Mouse (Mus musculus): ENCODE data around the gene Auts2.

The Auts2 gene

GRCm38 (mm10) chr5:132498896-132499295 is 44.2 kb downstream of the Auts2 start:
- no peak for DNase-seq (ENCODE audit: low spot score)

- DNase-seq (ENCODE audit: low spot score) = no peak
Observed at GRCm38 (mm10) chr5:132498045-132498444, 45.1 kb downstream of the Auts2 start.

- no peak for DNase-seq (ENCODE audit: low spot score)
Observed at GRCm38 (mm10) chr5:132492793-132493192, 50.4 kb downstream of the Auts2 start.

- no peak for DNase-seq (ENCODE audit: low spot score)
Observed at GRCm38 (mm10) chr5:132492040-132492439, 51.1 kb downstream of the Auts2 start.

- DNase-seq (ENCODE audit: low spot score) = no peak
Observed at GRCm38 (mm10) chr5:132491508-132491907, 51.6 kb downstream of the Auts2 start.

GRCm38 (mm10) chr5:132490326-132490725 is 52.8 kb downstream of the Auts2 start:
- DNase-seq (ENCODE audit: low spot score) = no peak

- no peak for DNase-seq (ENCODE audit: low spot score)
Observed at GRCm38 (mm10) chr5:132489736-132490313, 53.3 kb downstream of the Auts2 start.

GRCm38 (mm10) chr5:132486831-132487230 is 56.3 kb downstream of the Auts2 start:
- DNase-seq (ENCODE audit: low spot score) = no peak

GRCm38 (mm10) chr5:132485994-132486393 is 57.1 kb downstream of the Auts2 start:
- no peak for DNase-seq (ENCODE audit: low spot score)

GRCm38 (mm10) chr5:132485448-132485847 is 57.7 kb downstream of the Auts2 start:
- DNase-seq (ENCODE audit: low spot score) = no peak

GRCm38 (mm10) chr5:132481476-132481875 is 61.7 kb downstream of the Auts2 start:
- no peak for DNase-seq (ENCODE audit: low spot score)

GRCm38 (mm10) chr5:132480461-132480860 is 62.7 kb downstream of the Auts2 start:
- no peak for DNase-seq (ENCODE audit: low spot score)

- no peak for DNase-seq (ENCODE audit: low spot score)
Observed at GRCm38 (mm10) chr5:132479227-132479857, 63.8 kb downstream of the Auts2 start.

- no peak for DNase-seq (ENCODE audit: low spot score)
Observed at GRCm38 (mm10) chr5:132477533-132477932, 65.6 kb downstream of the Auts2 start.

GRCm38 (mm10) chr5:132472905-132473321 is 70.2 kb downstream of the Auts2 start:
- DNase-seq (ENCODE audit: low spot score) = no peak

- DNase-seq (ENCODE audit: low spot score) = no peak
Observed at GRCm38 (mm10) chr5:132472184-132472829, 70.8 kb downstream of the Auts2 start.

GRCm38 (mm10) chr5:132467364-132467743 is 75.8 kb downstream of the Auts2 start:
- DNase-seq (ENCODE audit: low spot score) = no peak

- peak; percentile 37 for DNase-seq (ENCODE audit: low spot score)
Observed at GRCm38 (mm10) chr5:132466427-132467363, 76.4 kb downstream of the Auts2 start.

GRCm38 (mm10) chr5:132462560-132462959 is 80.6 kb downstream of the Auts2 start:
- DNase-seq (ENCODE audit: low spot score) = no peak

GRCm38 (mm10) chr5:132458498-132458897 is 84.6 kb downstream of the Auts2 start:
- no peak for DNase-seq (ENCODE audit: low spot score)

GRCm38 (mm10) chr5:132452381-132452780 is 90.8 kb downstream of the Auts2 start:
- no peak for DNase-seq (ENCODE audit: low spot score)

- DNase-seq (ENCODE audit: low spot score) = no peak
Observed at GRCm38 (mm10) chr5:132450071-132450470, 93.1 kb downstream of the Auts2 start.

Data from ovary, adult 18-20 months (tissue).